Mouse (Mus musculus) limb, embryonic 13.5 days (tissue): Measurements from ENCODE around the gene Olfr119. TPM values are rescaled to one million over a fixed set of nuclear protein-coding genes. Genes with fewer than 3 reads are reported as not detected.
"Not testable (repeated sequence)": the region's sequence is repeated elsewhere in the genome, so short reads cannot be mapped to it uniquely, and the experiment has no call there.

Experiments used
- ATAC-seq: fragments of 200-750 bp; cut with Nextera tagmentation; 2 replicates; pipeline ENCODE4 v1.8.0; 2017; ENCODE audit warnings: low read depth, moderate number of reproducible peaks, moderate TSS enrichment; ENCODE audit not compliant: low FRiP score
- H3K27ac ChIP-seq: fragments of 300-500 bp; sonication (generic); 2 replicates; pipeline ENCODE4 v1.5.1; 2015; ENCODE audit warnings: inconsistent platforms, mild to moderate bottlenecking, moderate library complexity
- H3K27me3 ChIP-seq: fragments of 300-500 bp; sonication (generic); 2 replicates; pipeline ENCODE4 v1.6.1; 2015; ENCODE audit warnings: mild to moderate bottlenecking, inconsistent platforms
- H3K36me3 ChIP-seq: fragments of 300-500 bp; sonication (generic); 2 replicates; pipeline ENCODE4 v1.6.1; 2015; ENCODE audit warnings: inconsistent platforms, mild to moderate bottlenecking, moderate library complexity
- H3K4me1 ChIP-seq: fragments of 300-500 bp; sonication (generic); 2 replicates; pipeline ENCODE4 v1.6.1; 2015; ENCODE audit warnings: inconsistent platforms
- H3K4me2 ChIP-seq: fragments of 300-500 bp; sonication (generic); replicated peaks from 2 replicates; pipeline ENCODE4 v1.6.1; 2015; ENCODE audit warnings: inconsistent platforms, mild to moderate bottlenecking, moderate library complexity
- H3K4me3 ChIP-seq: fragments of 300-500 bp; sonication (generic); 2 replicates; pipeline ENCODE4 v1.5.1; 2015; ENCODE audit warnings: moderate library complexity, mild to moderate bottlenecking, inconsistent platforms
- H3K9ac ChIP-seq: fragments of 300-500 bp; sonication (generic); 2 replicates; pipeline ENCODE4 v1.6.1; 2015; ENCODE audit warnings: mild to moderate bottlenecking, inconsistent platforms
- H3K9me3 ChIP-seq: fragments of 300-500 bp; sonication (generic); 2 replicates; pipeline ENCODE4 v1.6.1; 2016; ENCODE audit warnings: inconsistent platforms
- WGBS: fragments of 180-500 bp; shearing (Covaris S2); methylation state at CpG from one replicate; pipeline ENCODE4 v1.1.7; 2015; 5-methylcytosine and 5-hydroxymethylcytosine counted together
- polyA plus RNA-seq: library from polyadenylated mRNA; unstranded; fragments of >200 nt; fragmentation: Nextera tagmentation; extraction: Ambion mirVana; gene quantifications from 2 replicates; pipeline ENCODE4 v1.2.1, GENCODE M21; 2015

Olfr119 gene
- not detected in 2 replicates for polyA plus RNA-seq

GRCm38 (mm10) chr17:37696264-37696663 lies at the start of gene Olfr119:
Olfr119 (plus strand) TSS chr17:37696564.
- WGBS, result 77% methylated on average over 1 of the region's 1 CpGs
- H3K36me3 ChIP-seq, H3K4me1 ChIP-seq, H3K27me3 ChIP-seq, H3K9me3 ChIP-seq, ATAC-seq, H3K9ac ChIP-seq, H3K4me3 ChIP-seq, H3K27ac ChIP-seq, H3K4me2 ChIP-seq: not testable (repeated sequence)

- no peak for ATAC-seq
- no peaks in the 10 kb centered on the region for H3K27me3 ChIP-seq
- no peaks in the 10 kb centered on the region for H3K9me3 ChIP-seq
- H3K27ac ChIP-seq, result no peak within 1 kb of the TSS
- H3K4me1 ChIP-seq, result no peaks in the 10 kb centered on the region
- H3K4me2 ChIP-seq, result no peak within 1 kb of the TSS
- H3K9ac ChIP-seq, result no peak within 1 kb of the TSS
- H3K36me3 ChIP-seq, result no peaks in the 10 kb centered on the region
- H3K4me3 ChIP-seq, result no peak within 1 kb of the TSS
- 74% methylated on average over 1 of the region's 1 CpGs for WGBS
Observed at GRCm38 (mm10) chr17:37663682-37664081, 32.7 kb upstream of the Olfr119 start, which contains the start of gene Olfr117. Olfr117 (minus strand) TSS chr17:37663782.

DNA sequence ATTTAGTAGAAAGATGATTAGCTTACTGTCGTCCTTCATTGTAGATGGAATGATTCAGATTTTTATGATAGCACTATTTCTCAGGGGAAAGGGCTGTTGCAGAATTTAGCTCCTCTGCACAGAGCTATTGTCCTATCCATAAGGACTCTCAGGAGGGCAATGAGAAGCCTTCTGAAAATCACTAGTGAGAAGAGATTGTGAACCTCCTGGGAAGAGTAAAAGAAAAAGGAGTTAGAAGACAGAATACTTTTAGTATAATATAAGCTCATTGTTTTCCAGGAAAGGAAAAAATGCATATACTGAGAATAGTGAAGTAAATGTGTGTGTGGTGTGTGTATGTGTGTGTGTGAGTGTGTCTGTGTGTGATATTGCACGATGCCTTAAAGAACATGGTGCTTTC lies 29.7 kb upstream of the Olfr119 start, which contains the start of gene Olfr118:
Gene Olfr118, plus strand, starts transcription at position 301 of the 400 bp plus-strand sequence.
- Histone ChIP-seq H3K27ac (no peak within 1 kb of the TSS), H3K4me3 (no peak within 1 kb of the TSS), H3K9me3 (no peaks in the 10 kb centered on the region), H3K4me1 (no peaks in the 10 kb centered on the region), H3K36me3 (no peaks in the 10 kb centered on the region), H3K4me2 (no peak within 1 kb of the TSS), H3K9ac (no peak within 1 kb of the TSS), H3K27me3 (no peaks in the 10 kb centered on the region)
- ATAC-seq, result no peak
- WGBS, result 74% methylated on average over 2 of the region's 2 CpGs

GRCm38 (mm10) chr17:37721508-37721907 lies 25.1 kb downstream of the Olfr119 start, which contains the start of gene Olfr120:
Olfr120 (plus strand) TSS chr17:37721808.
- no peak within 1 kb of the TSS for H3K27ac ChIP-seq
- no peak within 1 kb of the TSS for H3K4me2 ChIP-seq
- H3K4me1 ChIP-seq, result no peaks in the 10 kb centered on the region
- H3K36me3 ChIP-seq, result no peaks in the 10 kb centered on the region
- no peaks in the 10 kb centered on the region for H3K9me3 ChIP-seq
- no peaks in the 10 kb centered on the region for H3K27me3 ChIP-seq
- 79% methylated on average over 1 of the region's 1 CpGs for WGBS
- ATAC-seq, result no peak
- no peak within 1 kb of the TSS for H3K9ac ChIP-seq
- no peak within 1 kb of the TSS for H3K4me3 ChIP-seq

DNA sequence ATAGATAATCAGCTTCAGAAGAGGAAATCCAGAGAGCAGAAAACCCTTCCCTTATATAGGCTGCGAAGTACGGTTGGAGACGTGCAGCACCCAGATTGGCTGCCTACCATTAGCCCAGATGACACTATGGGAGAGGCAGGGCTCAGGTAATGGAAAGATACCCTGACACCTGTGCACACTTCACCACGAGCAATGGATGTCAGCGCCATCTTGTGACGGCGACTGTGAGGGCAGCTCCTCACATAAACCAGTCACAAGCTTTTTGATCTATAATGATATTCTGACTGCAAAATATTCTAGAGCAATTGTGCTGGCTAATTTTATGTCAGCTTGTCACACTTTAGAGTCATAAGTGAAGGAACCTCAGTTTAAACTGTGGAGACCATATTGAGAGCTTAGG lies 41.7 kb downstream of the Olfr119 start:
- Histone ChIP-seq H3K36me3 (no peaks in the 10 kb centered on the region), H3K9me3 (no peaks in the 10 kb centered on the region), H3K4me2 (no peak overlapping the region), H3K9ac (no peak overlapping the region), H3K27me3 (no peaks in the 10 kb centered on the region), H3K4me1 (no peaks in the 10 kb centered on the region), H3K4me3 (no peak overlapping the region), H3K27ac (no peak overlapping the region)
- no peak for ATAC-seq
- WGBS, result 52% methylated on average over 7 of the region's 7 CpGs

Other genes with a start within 250 kb of the Olfr119 start
- gene Olfr109, start 237.6 kb upstream of the Olfr119 start, polyA plus RNA-seq, result not detected in 2 replicates
- not detected in 2 replicates for gene H2-M2, start 213.0 kb upstream of the Olfr119 start, polyA plus RNA-seq
- gene Olfr110, start 204.1 kb upstream of the Olfr119 start, polyA plus RNA-seq, result not detected in 2 replicates
- not detected in 2 replicates for gene Olfr111, start 188.5 kb upstream of the Olfr119 start, polyA plus RNA-seq
- gene Olfr112, start 127.1 kb upstream of the Olfr119 start, polyA plus RNA-seq, result not detected in 2 replicates
- not detected in 2 replicates for gene Olfr113, start 118.9 kb upstream of the Olfr119 start, polyA plus RNA-seq
- not detected in 2 replicates for gene Olfr114, start 103.8 kb upstream of the Olfr119 start, polyA plus RNA-seq
- gene Olfr115, start 69.5 kb upstream of the Olfr119 start, polyA plus RNA-seq, result not detected in 2 replicates
- gene Olfr116, start 69.4 kb upstream of the Olfr119 start, polyA plus RNA-seq, result not detected in 2 replicates
- not detected in 2 replicates for gene Olfr117, start 32.8 kb upstream of the Olfr119 start, polyA plus RNA-seq
- gene Olfr118, start 29.6 kb upstream of the Olfr119 start, polyA plus RNA-seq, result not detected in 2 replicates
- gene Olfr120, start 25.2 kb downstream of the Olfr119 start, polyA plus RNA-seq, result not detected in 2 replicates
- gene Olfr121, start 52.3 kb downstream of the Olfr119 start, polyA plus RNA-seq, result not detected in 2 replicates
- gene Olfr122, start 72.0 kb downstream of the Olfr119 start, polyA plus RNA-seq, result not detected in 2 replicates
- not detected in 2 replicates for gene Olfr123, start 97.0 kb downstream of the Olfr119 start, polyA plus RNA-seq
- gene Olfr124, start 103.3 kb downstream of the Olfr119 start, polyA plus RNA-seq, result not detected in 2 replicates
- not detected in 2 replicates for gene Olfr125, start 136.4 kb downstream of the Olfr119 start, polyA plus RNA-seq
- gene Olfr126, start 150.9 kb downstream of the Olfr119 start, polyA plus RNA-seq, result not detected in 2 replicates
- not detected in 2 replicates for gene Olfr127, start 203.9 kb downstream of the Olfr119 start, polyA plus RNA-seq
- not detected in 2 replicates for gene Olfr128, start 224.0 kb downstream of the Olfr119 start, polyA plus RNA-seq